Mouse (Mus musculus) forebrain, embryonic 14.5 days (tissue): Measurements from ENCODE around the gene Fbxw11. TPM values are rescaled to one million over a fixed set of nuclear protein-coding genes. Genes with fewer than 3 reads are reported as not detected.
"Not testable (repeated sequence)": the region's sequence is repeated elsewhere in the genome, so short reads cannot be mapped to it uniquely, and the experiment has no call there.

ENCODE experiments used
- ATAC-seq: fragments of 200-750 bp; cut with Nextera tagmentation; 2 replicates; pipeline ENCODE4 v1.8.0; 2017; ENCODE audit warnings: mild to moderate bottlenecking, moderate library complexity
- DNase-seq: peaks from one replicate; pipeline ENCODE4 v3.0.0-alpha.2; 2015; ENCODE audit warnings: low spot score
- H3K27ac ChIP-seq: fragments of 300-500 bp; sonication (generic); 2 replicates; pipeline ENCODE4 v1.5.1; 2014; ENCODE audit warnings: low read depth, mild to moderate bottlenecking, control low read depth, low read length, moderate library complexity
- H3K27me3 ChIP-seq: fragments of 300-500 bp; sonication (generic); replicated peaks from 2 replicates; pipeline ENCODE4 v1.6.1; 2014; ENCODE audit warnings: low read length, control low read depth, mixed read lengths; ENCODE audit not compliant: control insufficient read depth, insufficient read depth
- H3K36me3 ChIP-seq: fragments of 300-500 bp; sonication (generic); 2 replicates; pipeline ENCODE4 v1.6.1; 2014; ENCODE audit warnings: low read length, control low read depth; ENCODE audit not compliant: control insufficient read depth, insufficient read depth
- H3K4me1 ChIP-seq: fragments of 300-500 bp; sonication (generic); 2 replicates; pipeline ENCODE4 v1.6.1; 2014; ENCODE audit warnings: antibody characterized with exemption, low read length, control low read depth; ENCODE audit not compliant: control insufficient read depth, insufficient read depth
- H3K4me2 ChIP-seq: fragments of 300-500 bp; sonication (generic); 2 replicates; pipeline ENCODE4 v1.6.1; 2014; ENCODE audit warnings: mild to moderate bottlenecking, control low read depth, low read length
- H3K4me3 ChIP-seq: fragments of 300-500 bp; sonication (generic); 2 replicates; pipeline ENCODE4 v1.5.1; 2014; ENCODE audit warnings: low read depth, low read length, control low read depth
- H3K9ac ChIP-seq: fragments of 300-500 bp; sonication (generic); 2 replicates; pipeline ENCODE4 v1.6.1; 2014; ENCODE audit warnings: mild to moderate bottlenecking, low read length, control low read depth, moderate library complexity
- H3K9me3 ChIP-seq: fragments of 300-500 bp; sonication (generic); replicated peaks from 2 replicates; pipeline ENCODE4 v1.6.1; 2016; ENCODE audit warnings: low read length, control low read depth, mixed read lengths; ENCODE audit not compliant: control insufficient read depth
- WGBS: fragments of 180-500 bp; shearing (Covaris S2); extraction: QIAGEN DNeasy Blood & Tissue Kit; methylation state at CpG from one replicate; pipeline ENCODE4 v1.1.7; 2014; 5-methylcytosine and 5-hydroxymethylcytosine counted together
- polyA plus RNA-seq: library from polyadenylated mRNA; unstranded; fragments of >200 nt; fragmentation: Nextera tagmentation; extraction: Ambion mirVana; gene quantifications from 2 replicates; pipeline ENCODE4 v1.2.1, GENCODE M21; 2014

Gene Fbxw11
- polyA plus RNA-seq, 1 experiment from 2014 or later, result 83.1 TPM

DNA sequence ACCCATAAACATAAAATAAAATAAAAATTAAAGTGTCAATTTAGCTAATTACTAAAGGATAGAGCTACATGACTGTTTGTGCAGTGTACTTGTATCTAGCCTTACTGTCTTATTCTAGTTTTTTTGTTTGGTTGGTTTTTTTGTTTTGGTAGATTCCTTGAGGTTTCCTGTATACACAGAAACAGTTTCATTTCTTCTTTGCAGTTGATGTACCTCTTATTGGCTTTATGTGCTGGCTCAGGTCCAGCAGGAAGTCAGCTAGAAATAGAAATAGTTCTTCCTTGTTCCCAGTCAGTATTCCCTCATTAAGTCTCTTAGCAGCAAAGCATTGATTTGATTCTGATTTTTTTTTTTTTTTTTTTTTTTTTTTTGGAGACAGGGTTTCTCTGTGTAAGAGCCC is 35.2 kb upstream of the Fbxw11 start:
- H3K4me3 ChIP-seq, result no peak overlapping the region
- no peaks in the 10 kb centered on the region for H3K27me3 ChIP-seq
- ATAC-seq (no peak), DNase-seq (no peak)
- H3K9ac ChIP-seq, result no peak overlapping the region
- H3K4me1 ChIP-seq, result peaks cover 8% of the 10 kb centered on the region
- H3K9me3 ChIP-seq, result no peaks in the 10 kb centered on the region
- H3K27ac ChIP-seq, result no peak overlapping the region
- H3K36me3 ChIP-seq, result no peaks in the 10 kb centered on the region
- no peak overlapping the region for H3K4me2 ChIP-seq

DNA sequence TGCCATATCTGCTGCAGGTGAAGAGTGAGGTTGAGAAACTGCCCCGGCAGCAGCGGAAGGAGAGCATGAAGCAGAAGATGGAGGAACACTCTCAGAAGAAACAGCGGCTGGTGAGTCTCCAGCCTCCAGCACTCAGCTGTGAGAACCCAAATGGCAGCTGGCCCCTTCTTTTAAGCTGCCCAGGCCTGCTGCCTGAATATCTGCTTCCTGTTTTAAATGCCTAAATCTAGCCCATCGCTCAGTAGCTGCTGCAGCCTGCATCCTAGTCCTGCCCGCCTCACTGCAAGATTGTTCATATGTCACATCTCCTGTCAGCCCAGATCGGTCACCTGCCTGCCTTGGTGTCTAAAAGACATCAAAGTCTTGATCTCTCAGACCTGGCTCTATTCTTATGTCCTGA is 31.9 kb upstream of the Fbxw11 start:
- H3K27ac ChIP-seq, result no peak overlapping the region
- WGBS, result 89% methylated on average over 6 of the region's 6 CpGs
- H3K4me1 ChIP-seq, result no peaks in the 10 kb centered on the region
- no peak overlapping the region for H3K9ac ChIP-seq
- no peak overlapping the region for H3K4me2 ChIP-seq
- no peaks in the 10 kb centered on the region for H3K9me3 ChIP-seq
- no peaks in the 10 kb centered on the region for H3K36me3 ChIP-seq
- ATAC-seq (no peak), DNase-seq (no peak)
- no peak overlapping the region for H3K4me3 ChIP-seq
- no peaks in the 10 kb centered on the region for H3K27me3 ChIP-seq

DNA sequence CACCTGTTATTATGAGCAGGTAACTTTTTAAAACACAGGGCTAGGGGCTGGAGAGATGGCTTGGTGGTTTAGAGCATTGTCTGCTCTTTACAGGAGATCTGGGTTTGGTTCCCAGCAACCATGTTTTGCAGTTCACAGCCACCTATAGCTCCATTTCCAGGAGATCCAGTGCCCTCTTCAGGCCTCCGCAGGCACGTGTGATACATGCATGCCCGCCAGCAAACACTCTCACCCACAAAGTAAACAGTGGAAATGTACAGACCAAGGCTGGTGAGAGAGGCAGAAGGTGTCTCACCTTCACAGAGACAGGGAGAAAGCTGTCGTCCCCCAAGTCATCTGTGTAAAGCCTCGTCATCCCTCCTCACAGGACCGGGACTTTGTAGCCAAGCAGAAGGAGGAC is 30.2 kb upstream of the Fbxw11 start:
- H3K9ac ChIP-seq, result no peak overlapping the region
- no peaks in the 10 kb centered on the region for H3K27me3 ChIP-seq
- no peaks in the 10 kb centered on the region for H3K4me1 ChIP-seq
- H3K4me2 ChIP-seq, result no peak overlapping the region
- H3K27ac ChIP-seq, result no peak overlapping the region
- 78% methylated on average over 6 of the region's 6 CpGs for WGBS
- DNase-seq, result no peak
- H3K4me3 ChIP-seq, result no peak overlapping the region
- no peaks in the 10 kb centered on the region for H3K36me3 ChIP-seq
- H3K9me3 ChIP-seq, result no peaks in the 10 kb centered on the region
- no peak for ATAC-seq

DNA sequence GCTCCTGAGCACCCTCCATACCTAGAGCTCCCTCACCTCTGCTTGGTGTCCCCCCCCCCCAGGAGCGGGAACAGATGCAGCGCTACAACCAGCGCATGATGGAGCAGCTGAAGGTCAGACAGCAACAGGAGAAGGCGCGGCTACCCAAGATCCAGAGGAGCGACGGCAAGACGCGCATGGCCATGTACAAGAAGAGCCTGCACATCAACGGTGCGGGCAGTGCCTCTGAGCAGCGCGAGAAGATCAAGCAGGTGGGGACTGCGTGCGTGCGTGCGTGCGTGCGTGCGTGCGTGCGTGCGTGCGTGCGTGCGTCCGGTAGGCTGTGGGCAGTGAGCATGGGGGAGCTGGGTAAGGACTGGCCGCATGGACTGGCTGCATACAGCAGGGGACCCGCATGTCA is 28.1 kb upstream of the Fbxw11 start:
- ATAC-seq, result no peak
- 96% methylated on average over 29 of the region's 29 CpGs for WGBS
- no peaks in the 10 kb centered on the region for H3K36me3 ChIP-seq
- H3K4me1 ChIP-seq, result no peaks in the 10 kb centered on the region
- no peak for DNase-seq
- no peaks in the 10 kb centered on the region for H3K9me3 ChIP-seq
- H3K9ac ChIP-seq, result no peak overlapping the region
- no peak overlapping the region for H3K4me3 ChIP-seq
- H3K27me3 ChIP-seq, result no peaks in the 10 kb centered on the region
- no peak overlapping the region for H3K27ac ChIP-seq
- no peak overlapping the region for H3K4me2 ChIP-seq

DNA sequence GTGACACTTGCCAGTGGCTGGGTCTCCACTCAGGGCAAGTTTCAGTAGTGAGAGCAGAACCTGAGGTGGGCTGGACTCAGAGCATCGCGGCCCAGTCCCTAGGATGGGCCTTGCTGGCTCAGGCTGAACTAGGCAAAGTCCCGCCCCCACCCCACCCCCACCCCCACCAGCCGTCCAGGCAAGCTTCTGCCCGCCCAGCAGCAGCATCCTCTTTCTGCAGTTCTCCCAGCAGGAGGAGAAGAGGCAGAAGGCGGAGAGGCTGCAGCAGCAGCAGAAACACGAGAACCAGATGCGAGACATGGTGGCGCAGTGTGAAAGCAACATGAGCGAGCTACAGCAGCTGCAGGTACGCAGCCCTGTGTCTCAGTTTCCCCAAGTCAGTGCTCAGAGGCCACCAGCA is 27.0 kb upstream of the Fbxw11 start:
- Histone ChIP-seq H3K27me3 (no peaks in the 10 kb centered on the region), H3K27ac (no peak overlapping the region), H3K4me2 (no peak overlapping the region), H3K4me1 (no peaks in the 10 kb centered on the region), H3K4me3 (no peak overlapping the region), H3K9me3 (no peaks in the 10 kb centered on the region), H3K9ac (no peak overlapping the region), H3K36me3 (no peaks in the 10 kb centered on the region)
- ATAC-seq (no peak), DNase-seq (no peak)
- WGBS, result 22% methylated on average over 11 of the region's 11 CpGs

DNA sequence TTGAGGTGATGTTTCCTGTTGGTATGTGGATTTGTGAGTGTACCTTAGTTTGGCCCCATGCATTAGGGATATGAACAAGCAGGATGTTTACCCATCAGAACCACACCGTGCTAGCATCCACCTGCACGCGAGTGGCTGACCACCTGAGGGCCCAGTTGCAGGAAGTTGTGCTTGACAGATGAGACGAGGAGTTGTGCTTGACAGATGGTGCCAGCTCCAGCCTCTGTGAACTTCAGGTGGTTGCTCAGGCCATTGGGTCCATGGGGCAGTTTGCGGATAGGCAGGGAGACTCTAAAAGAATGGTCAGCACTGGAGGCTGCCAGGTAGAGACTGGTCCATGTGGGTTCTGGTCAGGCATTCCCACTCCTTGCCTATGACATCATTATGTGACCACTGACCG is 26.4 kb upstream of the Fbxw11 start:
- H3K9ac ChIP-seq, result no peak overlapping the region
- H3K4me2 ChIP-seq, result no peak overlapping the region
- no peaks in the 10 kb centered on the region for H3K9me3 ChIP-seq
- ATAC-seq (no peak), DNase-seq (no peak)
- no peak overlapping the region for H3K4me3 ChIP-seq
- no peak overlapping the region for H3K27ac ChIP-seq
- H3K27me3 ChIP-seq, result no peaks in the 10 kb centered on the region
- no peaks in the 10 kb centered on the region for H3K36me3 ChIP-seq
- no peaks in the 10 kb centered on the region for H3K4me1 ChIP-seq
- WGBS, result 81% methylated on average over 6 of the region's 6 CpGs

DNA sequence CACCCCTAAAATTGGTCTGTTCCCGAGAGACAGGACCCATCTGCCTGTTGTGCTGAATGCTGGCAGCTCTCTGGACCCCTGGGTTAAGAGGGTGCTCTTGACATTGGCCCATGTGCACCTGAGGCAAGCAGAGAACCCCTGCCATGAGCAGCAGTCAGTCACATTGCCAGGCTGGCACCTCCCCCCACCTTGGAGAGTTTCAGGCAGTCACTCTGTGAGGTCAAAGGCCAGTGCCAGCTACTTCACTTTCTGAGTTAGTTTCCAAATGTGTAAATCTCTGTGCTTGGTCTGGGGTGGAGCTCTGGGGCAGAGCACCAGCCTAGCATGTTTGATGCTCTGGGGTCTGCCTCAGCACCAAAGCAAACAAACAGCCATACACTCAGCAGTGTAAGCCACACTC is 24.5 kb upstream of the Fbxw11 start:
- Histone ChIP-seq H3K9ac (no peak overlapping the region), H3K4me1 (no peaks in the 10 kb centered on the region; the same call in 1 of the 2 replicates), H3K36me3 (no peaks in the 10 kb centered on the region), H3K4me2 (no peak overlapping the region), H3K27me3 (no peaks in the 10 kb centered on the region), H3K27ac (no peak overlapping the region), H3K9me3 (no peaks in the 10 kb centered on the region), H3K4me3 (no peak overlapping the region)
- DNase-seq (no peak), ATAC-seq (no peak)
- 78% methylated on average over 1 of the region's 1 CpGs for WGBS

DNA sequence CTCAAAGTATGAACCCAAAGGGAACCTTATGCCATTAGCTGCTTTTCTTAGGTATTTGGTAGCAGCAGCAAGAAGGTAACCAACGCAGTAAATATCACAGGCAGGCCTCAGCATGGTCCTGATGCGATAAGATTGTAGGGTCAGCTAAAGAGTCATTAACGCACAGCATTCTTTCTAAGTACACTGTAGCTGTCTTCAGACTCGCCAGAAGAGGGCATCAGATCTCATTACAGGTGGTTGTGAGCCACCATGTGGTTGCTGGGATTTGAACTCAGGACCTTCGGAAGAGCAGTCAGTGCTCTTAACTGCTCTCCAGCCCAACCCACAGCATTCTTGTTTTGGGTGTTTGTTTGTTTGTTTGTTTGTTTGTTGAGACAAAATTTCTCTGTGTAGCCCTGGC is 23.9 kb upstream of the Fbxw11 start:
- 82% methylated on average over 5 of the region's 5 CpGs for WGBS
- H3K9me3 ChIP-seq, H3K4me3 ChIP-seq, H3K27me3 ChIP-seq, DNase-seq, H3K27ac ChIP-seq, ATAC-seq, H3K4me1 ChIP-seq, H3K4me2 ChIP-seq, H3K9ac ChIP-seq, H3K36me3 ChIP-seq: not testable (repeated sequence)

DNA sequence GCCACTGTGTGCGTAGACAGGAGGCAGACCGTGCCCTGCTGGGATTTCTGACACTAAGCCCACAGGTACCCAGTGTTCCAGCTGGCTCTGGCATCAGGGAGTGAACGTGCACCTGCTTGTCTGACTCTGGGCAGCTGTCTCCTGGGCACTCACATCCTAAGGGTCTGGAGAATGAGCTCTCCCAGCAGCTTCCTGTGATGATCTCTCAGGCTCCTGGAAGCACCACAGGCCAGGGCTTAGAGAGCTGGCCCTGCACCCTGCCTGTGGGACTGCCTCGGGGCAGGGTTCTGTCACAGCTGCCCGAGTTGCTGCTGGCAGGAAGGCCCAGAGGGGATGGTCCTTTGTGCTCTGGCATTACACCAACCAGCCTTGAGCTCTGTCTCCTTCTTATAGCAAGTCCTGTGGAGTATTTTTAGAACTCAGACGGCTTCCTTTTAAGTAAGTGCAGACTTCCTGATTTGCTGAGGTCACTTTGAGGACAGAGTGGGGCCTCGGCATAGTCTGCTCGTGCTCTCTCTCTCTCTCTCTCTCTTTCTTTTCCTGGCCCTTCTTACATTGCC is 23.2 kb upstream of the Fbxw11 start:
- WGBS, result 67% methylated on average over 8 of the region's 8 CpGs
- no peak overlapping the region for H3K27ac ChIP-seq
- ATAC-seq, result no peak

More for the DNA sequence above, 23.2 kb upstream of the Fbxw11 start:
- Histone ChIP-seq H3K4me1 (peaks cover 4% of the 10 kb centered on the region; the same call in 1 of the 2 replicates), H3K4me2 (no peak overlapping the region), H3K4me3 (no peak overlapping the region), H3K36me3 (no peaks in the 10 kb centered on the region), H3K9me3 (no peaks in the 10 kb centered on the region), H3K9ac (no peak overlapping the region), H3K27me3 (no peaks in the 10 kb centered on the region)
- DNase-seq, result peak; percentile 40
